Mouse (Mus musculus) kidney, adult 18-20 months (tissue): ENCODE data around the gene Hist1h2ai.
A peak's percentile ranks its signal among the peaks of the same experiment; 100 is the strongest.
"Not testable (repeated sequence)": the region's sequence is repeated elsewhere in the genome, so short reads cannot be mapped to it uniquely, and the experiment has no call there.

Experiments
- DNase-seq: peaks from one replicate; pipeline ENCODE4 v3.0.0; 2021

Hist1h2ai gene

DNA sequence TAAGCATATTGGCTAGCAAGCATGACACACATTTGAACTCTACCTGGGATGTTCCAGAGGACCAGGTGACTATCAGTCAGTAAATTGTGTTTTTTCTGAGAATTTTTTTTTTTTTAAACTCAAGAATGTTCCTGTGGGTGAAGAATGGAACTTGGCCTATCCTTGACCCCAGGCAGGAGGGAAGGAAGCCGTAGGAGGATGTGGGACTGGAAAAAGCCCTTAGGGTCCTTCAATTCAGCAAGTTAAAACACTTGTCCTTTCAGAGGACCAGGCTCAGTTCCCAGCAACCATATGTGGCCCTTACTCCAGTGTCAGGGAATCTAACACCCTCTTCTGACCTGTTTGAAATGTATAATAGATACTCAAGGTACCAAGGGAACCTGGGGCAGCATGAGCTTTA lies 13.3 kb downstream of the Hist1h2ai start:
- no peak for DNase-seq

GRCm38 (mm10) chr13:21733466-21733865 lies 17.2 kb downstream of the Hist1h2ai start:
- DNase-seq, result no peak

GRCm38 (mm10) chr13:21734010-21734905 lies 18.0 kb downstream of the Hist1h2ai start:
- DNase-seq, result peak; percentile 71

- peak; percentile 49 for DNase-seq
Observed at GRCm38 (mm10) chr13:21734906-21735767, 18.9 kb downstream of the Hist1h2ai start, which contains the start of gene Hist1h4j. Gene Hist1h4j, plus strand, starts transcription at chr13:21735064.

DNA sequence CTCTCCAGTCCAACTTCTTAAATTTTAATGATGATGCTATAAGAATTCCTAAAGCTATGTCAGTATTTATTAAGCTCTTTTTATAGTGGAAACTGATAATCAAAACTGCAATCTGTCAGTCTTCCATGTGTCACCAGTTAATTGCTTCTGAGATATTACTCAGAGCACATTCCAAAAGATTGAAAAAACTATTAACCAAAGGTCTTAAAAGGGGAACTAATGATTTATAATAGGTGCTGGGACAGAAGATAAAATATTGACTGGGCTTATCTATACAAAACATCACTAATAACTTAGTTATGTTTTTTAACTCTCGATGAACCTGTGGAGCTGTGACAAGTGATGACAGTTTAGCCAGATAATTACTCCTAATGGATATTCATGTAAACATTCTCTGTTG lies 28.8 kb downstream of the Hist1h2ai start:
- DNase-seq, result no peak

DNA sequence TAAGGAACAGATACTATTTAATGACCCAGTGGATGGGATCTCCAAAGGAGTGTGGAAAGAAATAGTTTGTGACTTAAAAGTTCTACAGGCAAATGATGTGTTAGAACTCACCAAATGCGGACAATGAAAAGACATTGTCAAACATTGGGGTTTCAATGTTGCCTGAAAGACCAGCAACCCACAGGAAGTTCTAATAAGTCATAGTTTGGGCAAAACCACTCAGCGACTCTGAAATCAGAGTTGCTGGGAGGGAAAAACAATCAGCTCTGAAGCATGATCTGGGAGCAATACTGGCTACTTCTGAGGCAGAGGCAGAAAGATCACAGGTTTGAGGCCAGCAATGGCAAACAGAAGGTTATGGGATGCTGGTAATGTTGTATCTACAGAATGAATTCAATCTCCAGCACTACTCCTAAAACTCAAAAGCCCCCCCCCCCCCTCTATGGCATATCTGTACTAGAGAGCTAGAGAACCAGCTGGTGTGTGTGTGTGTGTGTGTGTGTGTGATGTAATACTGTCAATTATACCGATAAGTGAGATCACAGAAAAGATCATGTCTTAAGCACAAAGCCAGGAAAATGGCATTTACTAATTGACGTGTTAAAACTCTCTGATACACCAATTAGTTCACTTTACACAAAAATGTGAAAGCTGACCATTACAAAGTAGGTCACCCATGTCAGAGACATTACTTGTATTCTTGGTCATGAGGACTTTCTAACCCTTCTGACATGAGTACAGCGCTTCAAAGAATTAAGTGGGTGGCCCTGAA lies 33.4 kb downstream of the Hist1h2ai start:
- no peak for DNase-seq

- DNase-seq, result peak; percentile 74
Observed at GRCm38 (mm10) chr13:21750159-21751017, 34.2 kb downstream of the Hist1h2ai start, which contains the start of gene Hist1h4k. Gene Hist1h4k, minus strand, starts transcription at chr13:21750505.

DNA sequence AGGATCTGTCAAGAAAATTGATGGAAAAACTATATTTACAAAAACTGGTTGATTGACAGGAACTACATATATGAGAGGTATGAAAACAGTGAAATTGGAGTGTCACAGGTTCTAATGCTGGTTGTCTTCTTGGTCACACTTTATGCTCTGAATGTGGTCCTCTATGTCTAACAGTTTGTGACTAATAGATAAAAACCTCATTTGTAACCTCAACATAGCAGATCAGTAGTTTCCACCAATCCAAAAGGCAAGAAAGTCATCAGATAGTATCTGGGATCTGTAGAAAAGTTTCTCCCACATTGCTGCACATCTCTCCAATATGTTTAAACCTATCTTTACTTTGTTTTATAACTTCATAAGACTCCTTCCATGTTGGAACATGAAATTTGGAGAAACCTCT lies 35.2 kb downstream of the Hist1h2ai start:
- no peak for DNase-seq

GRCm38 (mm10) chr13:21751827-21752226 lies 35.6 kb downstream of the Hist1h2ai start:
- no peak for DNase-seq

DNA sequence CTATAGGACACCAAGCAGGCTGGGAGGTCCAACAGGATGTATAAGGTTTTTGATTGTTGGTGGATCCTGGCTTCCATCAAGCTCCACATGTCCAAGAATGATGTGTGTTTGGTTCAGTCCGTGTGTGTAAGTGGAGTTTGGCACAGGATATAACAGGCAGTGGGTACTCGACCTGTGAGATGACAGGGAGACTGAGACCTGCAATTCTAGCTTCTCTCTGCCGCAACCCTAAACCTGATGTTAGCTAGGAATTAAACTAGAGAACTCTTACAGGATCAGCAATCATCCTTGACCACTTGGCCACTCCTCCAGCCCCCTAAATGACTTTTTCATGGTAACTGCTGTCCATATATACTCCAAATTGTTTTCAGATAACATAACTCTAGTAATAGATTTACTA lies 36.1 kb downstream of the Hist1h2ai start:
- DNase-seq, result no peak

GRCm38 (mm10) chr13:21753051-21753523 lies 36.9 kb downstream of the Hist1h2ai start:
- no peak for DNase-seq

DNA sequence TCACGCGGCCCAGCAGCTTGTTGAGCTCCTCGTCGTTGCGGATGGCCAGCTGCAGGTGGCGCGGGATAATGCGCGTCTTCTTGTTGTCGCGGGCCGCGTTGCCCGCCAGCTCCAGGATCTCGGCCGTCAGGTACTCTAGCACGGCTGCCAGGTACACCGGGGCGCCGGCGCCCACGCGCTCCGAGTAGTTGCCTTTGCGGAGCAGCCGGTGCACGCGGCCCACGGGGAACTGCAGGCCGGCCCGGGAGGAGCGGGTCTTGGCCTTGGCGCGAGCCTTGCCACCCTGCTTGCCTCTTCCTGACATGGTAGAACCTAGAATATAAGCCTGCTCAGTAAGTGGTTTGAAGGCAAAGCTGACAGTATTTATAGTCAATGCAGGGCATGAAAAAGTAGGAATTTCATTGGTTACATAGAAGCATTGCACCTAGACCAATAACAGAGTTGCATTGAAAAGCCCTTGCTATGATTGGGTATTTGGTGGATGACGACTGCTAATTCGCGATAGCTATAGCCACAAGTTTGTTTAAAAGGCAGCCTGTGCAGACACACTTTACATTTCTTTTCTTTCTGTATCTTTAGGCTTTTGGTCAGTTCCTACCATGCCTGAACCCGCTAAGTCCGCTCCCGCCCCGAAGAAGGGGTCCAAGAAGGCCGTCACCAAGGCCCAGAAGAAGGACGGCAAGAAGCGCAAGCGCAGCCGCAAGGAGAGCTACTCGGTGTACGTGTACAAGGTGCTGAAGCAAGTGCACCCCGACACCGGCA lies 37.5 kb downstream of the Hist1h2ai start, which contains the start of the genes Hist1h2ak and Hist1h2bn:
Gene Hist1h2ak, minus strand, starts transcription at position 304 of the 762 bp plus-strand sequence.
Gene Hist1h2bn, plus strand, starts transcription at position 600 of the 762 bp plus-strand sequence.
- DNase-seq, result peak; percentile 15

DNA sequence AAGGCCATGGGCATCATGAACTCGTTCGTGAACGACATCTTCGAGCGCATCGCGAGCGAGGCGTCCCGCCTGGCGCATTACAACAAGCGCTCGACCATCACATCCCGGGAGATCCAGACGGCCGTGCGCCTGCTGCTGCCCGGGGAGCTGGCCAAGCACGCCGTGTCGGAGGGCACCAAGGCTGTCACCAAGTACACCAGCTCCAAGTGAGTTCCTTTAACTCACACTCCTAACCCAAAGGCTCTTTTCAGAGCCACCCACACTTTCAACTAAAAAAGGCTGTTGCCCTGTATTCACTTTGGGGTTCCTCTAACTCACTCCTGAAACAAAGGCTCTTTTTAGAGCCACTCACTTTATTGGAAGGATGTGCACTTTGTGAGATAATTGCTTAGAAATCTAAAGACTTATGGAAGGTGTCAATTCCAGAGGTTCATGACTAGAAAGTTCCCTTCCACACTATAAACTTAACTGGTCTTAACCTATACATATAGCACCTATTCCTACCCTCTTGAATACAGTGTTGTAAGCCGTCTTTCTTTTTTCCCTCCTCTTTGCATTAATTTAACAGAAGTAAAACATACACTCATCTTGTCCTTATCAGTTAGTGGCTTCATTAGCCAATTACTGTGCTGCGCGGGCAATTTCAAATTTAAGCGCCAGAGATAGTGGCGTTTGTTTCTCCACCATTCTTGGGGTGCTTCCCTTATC lies 38.2 kb downstream of the Hist1h2ai start:
- DNase-seq, result not testable (repeated sequence)

DNA sequence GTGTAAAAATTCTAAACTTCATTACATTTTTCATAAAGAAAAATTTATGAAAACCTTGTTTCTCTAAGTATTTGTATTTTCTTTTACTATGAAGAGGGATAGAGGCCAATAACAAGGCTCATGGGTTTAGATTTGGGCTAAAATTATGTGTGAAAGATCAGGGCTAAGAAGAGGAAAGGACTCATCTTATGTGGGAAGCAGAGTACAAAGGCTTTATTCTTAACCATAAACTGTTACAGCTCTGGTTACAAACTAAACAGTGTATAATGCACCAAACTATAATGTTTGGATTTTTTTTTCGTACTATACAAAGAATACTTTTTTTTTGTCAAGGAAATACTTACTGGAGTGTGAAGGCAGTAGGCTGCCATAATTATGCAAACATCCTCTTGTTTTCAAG lies 39.5 kb downstream of the Hist1h2ai start:
- DNase-seq, result no peak
